Mouse (Mus musculus) natural killer cell, adult 2 months (primary cell): ENCODE measurements at regions not wholly inside any gene's neighbourhood (a gene's known extent, or its start where the extent isn't known, plus 50 kb on each side); places are given as distances from the start of the nearest gene placed in this dataset.

ENCODE experiments used
- DNase-seq, 2 experiments: peaks; one replicate each; pipeline ENCODE4 v3.0.0; 2022; ENCODE audit warnings: low spot score in 2 of 2

DNA sequence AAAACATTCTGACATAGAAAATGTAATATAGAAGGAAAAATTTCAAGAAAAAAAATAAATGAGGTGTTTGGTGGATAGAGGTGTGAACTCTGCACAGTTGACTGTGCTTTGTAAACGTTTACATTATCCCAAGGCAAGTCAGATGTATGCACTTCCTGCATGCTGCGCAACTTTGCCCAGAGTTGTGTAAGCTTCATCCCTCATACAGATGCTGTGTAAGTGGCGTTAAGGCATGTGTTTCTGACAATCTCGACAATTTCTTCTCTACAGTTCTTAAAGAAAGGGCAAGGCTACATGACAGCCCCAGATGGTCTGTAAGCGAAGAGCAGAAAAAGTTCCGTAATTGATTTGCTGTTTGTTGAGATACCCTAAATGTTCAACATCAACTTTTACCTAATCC lies 476.6 kb upstream of the Pitx2 start:
- DNase-seq = no peak

DNA sequence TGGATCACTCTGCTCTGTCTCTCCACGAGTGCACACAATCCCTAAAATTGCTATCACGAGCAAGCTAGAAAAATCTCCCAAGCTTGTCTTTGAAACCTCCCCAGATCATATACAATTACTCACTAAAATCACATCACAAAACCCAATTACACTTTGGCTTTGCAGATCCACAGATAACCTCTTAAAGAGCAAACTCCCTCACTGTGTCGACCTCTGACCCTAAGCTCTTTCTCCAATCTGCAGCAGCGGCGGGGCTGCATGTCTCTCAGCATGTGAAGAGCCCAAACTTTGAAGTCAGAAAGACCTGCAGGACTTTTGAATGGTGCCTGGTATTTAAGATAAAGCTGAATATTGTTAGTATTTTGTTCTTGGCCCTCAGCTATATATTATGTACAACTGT lies 479.4 kb upstream of the Pitx2 start:
- no peak for DNase-seq

DNA sequence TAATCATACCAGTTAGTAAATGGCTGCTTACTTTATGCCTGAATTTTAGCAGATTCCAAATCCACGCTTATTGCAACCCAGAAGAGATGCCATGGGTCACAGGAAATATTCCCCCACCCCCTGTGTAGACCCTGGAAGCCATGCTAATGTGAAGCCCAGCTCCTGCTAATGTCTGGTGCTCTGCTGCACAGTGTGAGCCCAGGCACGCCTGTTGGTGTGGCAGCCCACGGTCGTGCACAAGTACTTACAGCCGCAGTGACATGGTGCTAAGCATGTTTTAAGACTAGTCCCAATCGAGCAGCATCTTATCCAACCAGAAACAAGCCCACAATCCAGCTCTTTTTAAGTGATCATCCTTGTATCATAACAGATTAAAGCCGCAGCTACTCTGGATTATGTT lies 480.5 kb upstream of the Pitx2 start:
- no peak for DNase-seq

DNA sequence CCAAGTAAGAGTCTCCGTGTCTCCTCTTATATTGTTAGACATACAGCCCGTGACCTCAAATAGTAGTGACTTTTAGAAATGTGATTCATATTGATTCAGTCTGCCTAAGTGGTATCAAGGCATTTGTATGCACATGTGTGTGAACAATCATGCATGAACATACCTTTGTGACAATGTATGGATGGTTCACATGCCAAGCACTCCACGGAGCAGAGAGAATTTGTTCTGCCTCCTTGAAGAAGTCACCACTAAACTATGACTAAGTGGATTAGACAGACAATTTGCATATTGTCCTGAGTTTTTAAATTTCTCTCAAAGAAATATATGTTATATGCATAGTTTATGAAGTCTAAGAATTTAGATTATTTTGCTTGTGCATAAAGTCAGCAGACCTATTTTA lies 492.4 kb upstream of the Pitx2 start:
- DNase-seq = no peak

DNA sequence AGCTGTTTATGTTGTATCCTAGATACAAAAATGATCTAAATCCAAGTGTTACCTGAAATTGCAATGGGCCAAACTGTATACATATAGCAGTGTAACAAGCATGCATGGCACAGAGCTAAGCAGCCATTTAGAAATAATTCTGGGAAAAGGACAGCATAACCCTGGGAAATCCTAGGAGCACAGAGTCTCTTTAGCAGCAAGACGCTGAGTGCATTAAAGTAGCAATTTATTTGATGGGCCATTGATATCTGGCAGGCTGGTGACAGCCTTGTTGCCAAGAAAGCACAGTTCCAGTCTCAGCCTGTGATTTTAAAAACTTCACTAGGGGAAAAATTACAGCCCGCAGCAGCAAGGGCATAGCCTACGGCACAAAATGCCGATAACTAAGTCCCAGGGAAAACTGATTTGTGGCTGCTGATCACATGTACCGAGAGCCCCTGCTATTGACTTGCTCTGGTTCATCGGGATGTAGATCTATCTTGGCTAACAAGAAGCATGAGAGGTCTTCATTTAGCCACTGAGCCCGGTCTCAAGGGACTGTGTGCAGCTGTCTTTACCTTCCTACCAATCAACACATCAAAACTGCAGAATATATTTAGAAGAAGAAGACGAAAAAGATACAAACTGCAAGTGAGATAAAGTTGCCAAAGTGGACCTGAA lies 531.1 kb upstream of the Pitx2 start:
- DNase-seq = no peak

DNA sequence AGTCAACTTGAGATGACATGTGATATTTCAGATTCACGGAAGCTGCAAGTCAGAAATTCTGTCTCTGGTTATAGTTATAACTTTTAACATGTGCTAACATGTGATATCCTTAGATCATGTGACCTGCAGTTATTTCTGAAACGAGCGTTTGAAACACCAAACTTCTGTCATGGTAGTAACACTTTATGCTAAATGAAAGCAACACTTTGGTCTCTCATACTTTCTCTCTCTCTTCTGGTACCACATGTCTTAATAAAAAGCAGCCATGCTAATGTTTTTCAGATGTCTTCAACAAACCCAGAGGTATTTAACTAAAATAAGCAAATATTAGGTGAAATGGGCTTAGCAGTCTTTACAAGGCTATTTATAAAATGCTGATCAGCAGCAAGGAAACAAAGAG lies 534.5 kb upstream of the Pitx2 start:
- DNase-seq = no peak

DNA sequence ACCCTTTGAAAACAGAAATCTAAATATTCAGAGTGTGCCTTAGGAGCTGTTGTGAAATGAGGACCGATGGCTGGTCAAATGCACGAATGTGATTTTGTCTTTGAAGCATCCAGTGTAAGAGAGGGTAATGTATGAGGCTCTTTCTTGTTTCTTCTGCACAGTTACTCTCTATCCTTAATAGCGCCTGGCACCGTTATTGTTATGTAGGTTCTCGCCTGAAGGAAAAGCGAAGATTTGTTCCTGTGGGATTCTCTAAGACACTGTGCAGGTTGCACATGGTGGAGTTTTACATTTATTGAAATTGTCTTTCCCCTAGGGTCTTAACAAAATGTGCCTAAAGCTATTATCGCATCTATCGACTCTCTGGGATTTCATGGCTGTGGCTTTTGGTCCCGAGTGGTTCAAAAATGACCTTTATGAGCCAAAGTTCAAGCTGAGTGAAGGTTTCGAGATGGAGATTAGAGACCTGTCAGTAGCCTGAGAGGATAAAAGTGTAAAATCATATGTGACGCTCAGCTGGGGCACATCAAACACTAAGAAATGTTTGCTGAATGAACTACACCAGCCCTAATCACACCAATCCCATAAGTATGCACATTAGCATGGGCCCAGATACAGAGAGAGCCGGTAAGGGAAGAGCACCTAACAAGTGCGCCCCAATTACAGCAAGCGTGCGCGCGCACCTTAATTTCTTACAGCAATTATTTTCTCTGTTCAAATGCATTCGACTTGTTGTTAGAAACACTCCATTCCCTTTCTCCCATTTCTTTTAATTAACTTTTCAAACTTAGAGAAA lies 562.5 kb upstream of the Pitx2 start:
- no peak for DNase-seq

DNA sequence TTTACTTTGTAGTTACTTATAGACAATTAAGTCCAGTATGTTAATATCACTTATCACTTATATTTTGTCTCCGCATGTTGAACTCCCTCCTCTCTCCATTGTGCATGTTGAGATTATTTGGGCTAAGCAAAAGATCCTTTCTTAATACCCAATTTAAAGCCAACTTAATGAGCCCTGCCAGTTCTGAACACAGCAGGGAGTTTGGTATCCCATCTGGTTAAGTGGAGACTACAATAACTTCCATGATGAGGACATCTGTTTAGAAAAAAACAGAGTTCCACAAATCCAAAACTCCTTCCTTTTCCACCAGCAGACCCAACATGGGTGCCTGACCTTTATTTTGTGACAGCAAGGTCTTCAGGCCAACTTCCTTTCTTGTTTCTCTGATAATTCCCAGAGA lies 572.0 kb upstream of the Pitx2 start:
- DNase-seq = no peak

DNA sequence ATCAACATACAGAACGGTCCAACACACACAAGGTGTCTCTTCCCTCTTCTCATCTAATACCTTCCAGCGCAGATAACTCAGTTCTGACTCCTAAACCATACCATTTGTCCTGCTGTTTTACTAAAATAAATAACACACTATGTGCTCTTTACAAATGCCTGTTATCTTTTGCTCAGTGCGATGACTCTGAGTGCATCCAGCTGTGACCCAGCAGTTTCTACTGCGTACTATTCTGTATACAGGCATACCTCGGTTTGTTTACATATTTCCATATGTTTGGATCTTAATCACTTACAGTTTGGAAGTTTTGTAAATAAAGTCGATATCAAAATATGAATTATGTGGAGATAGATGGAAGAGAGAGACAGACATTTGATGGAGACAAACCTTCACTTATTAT lies 583.0 kb upstream of the Pitx2 start:
- DNase-seq = no peak

DNA sequence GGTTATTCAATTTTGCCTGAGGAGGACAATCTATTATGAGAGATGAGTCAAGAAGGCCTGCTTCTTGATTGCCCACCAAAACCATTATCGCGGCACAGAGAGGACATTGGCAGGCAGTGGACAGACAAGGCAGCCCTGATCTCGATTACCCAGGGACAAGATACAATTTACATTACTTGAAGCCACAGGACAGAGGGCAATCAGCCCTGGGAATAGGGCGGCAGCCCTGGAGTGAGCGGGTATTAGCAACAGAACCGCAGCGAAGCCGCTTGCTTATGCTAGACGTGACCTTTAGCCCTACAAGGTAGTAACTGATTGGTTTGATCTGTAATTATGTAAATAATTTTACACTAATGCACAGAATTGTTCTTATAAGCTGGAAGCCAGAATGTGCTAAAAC lies 586.0 kb upstream of the Pitx2 start:
- no peak for DNase-seq

DNA sequence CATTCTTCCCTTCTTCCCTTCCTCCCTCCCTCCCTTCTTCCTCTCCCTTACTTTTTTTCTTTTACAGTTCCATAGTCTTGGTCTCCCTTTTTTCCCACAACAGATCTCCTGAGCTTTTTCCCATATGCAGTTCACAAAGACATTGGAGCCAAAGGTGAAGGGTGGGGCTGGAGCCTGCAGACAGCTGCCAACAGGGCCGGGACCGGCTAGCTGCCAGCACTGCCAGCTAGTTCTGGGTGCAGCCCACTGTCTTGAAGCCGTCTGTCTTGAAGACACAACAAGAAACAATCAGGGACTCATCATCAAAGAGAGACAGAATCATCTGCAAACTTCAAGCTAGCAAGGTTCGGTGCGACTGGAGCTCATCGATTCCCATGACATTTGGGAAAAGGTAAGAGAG lies 588.9 kb upstream of the Pitx2 start:
- DNase-seq = no peak

DNA sequence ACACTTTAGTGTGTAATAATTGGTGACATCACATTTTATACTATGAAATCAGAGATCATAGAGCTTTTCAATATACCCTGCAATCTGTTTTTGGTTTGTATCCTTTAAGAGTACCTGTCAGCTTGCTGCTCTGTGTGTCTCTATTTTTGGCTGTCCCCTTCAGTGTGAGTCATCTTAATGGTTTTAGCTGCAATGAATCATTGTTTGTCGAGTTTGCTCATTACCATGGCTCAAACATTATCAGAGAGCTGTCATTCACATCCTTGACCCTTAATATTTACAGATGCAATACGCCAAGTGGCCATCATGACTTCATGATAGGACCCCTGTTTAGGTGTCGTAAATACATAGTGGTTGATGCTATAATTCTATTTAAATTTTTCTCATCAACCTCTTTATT lies 591.0 kb upstream of the Pitx2 start:
- DNase-seq = no peak

DNA sequence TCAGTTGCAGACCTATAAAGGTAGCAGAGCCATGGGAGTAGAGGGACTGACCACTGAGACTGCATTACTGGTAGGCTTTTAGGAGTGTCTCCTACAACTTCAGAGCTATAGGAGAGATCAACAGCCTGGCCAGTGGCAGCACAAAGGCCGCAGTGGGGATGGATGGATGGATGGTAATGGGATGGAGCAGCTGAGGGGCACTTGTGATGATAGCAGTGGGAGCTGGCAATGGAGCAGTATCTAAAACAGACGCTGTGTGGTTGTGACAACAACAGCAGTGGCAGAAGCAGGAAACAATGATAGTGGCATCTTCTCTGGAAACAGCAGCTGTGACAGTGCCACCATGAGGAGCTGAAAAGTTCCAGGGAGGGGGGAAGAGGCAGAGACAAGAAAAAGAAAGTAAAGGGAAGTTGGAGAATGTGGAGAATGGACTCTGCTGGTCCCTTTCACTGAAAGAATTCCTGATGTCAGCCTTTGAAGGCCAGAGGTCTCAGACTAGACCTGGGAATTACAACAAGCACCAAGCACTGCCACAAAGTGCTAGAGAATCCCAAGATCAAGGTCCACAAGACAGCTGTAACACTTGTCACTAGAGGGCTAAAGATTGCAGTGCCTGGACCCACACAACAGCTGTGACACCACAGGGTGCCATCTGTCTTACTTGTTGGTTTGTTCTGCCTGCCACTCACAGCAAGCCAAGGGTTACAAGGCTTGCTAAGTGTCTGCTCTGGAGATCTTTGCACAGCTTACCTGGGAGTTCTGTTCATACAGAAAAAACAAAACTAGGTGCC lies 624.1 kb upstream of the Pitx2 start:
- DNase-seq = no peak

DNA sequence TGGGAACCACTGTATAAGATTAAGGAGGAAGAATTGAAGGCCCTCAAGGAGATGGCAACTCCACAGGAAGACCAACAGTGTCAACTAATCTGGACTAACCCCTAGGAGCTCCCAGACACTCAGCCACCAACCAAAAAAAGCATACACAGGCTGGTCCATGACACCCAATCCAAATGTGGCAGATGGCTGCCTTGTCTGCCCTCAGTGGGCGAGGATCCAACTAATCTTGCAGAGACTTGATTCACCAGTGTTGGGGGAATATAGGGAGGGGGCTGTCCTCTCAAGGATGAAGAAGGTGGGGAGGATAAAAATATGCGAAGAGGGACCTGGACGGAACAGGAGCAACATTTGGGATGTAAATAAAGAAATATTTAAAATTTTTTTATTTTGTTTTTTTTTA lies 629.1 kb upstream of the Pitx2 start:
- no peak for DNase-seq

DNA sequence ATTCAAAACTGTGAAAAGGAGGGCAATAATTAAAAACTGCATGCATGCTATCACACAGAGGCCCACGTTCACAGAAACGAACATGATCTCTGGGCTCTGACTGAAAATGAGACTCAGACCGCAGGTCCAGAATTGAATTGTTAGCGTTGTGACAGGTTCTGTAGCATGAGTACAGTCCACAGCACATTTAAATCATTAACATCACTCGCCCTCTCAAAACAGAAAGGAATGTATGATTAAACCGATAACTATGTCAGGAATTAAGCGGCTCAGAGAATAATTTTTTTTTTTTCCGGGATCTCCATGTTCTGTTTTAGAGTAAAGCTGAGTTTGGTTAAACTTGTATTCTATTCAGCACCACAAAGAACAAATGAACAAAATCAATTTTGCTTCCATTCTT lies 634.3 kb upstream of the Pitx2 start:
- DNase-seq = no peak

DNA sequence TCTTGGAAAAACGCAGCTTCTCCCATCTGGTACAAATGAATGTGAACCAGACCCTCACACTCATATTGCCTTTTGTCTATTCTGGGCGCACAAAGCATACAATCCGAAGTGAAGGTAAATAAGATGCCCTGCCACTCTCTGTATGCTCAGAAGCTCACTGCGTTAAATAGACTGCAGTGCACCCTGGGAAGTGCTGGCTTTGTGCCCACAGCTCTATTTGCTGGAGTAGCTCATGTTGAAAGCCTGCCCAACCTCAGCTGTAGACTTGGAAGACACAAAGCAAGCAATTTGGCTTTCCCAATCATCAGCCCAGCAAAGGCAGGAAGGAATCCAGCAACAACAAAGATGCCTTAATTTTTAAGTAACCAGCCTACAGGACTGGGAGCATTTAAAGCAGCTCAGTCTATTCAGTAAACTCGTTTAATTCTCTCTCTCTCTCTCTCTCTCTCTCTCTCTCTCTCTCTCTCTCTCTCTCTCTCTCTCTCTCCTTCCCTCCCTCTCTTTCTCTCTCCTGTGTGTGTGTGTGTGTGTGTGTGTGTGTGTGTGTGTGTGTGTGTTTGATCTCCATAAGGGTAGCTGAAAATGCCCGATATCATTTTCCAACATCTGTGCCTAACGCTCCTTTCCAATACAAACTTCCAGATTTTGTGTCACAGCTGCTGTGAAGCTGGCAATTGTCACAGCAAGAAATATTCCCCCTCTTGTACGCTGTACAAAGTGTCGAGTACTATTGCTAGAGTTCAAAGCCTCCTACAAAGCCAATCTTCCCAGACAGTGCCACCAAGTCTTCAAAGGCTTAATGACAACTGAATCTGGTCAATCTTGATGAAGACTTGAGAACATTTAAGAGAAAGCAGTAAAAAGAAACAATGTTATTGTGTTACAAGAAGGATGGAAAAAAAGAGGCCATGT lies 650.5 kb upstream of the Fam241a start:
- no peak for DNase-seq

DNA sequence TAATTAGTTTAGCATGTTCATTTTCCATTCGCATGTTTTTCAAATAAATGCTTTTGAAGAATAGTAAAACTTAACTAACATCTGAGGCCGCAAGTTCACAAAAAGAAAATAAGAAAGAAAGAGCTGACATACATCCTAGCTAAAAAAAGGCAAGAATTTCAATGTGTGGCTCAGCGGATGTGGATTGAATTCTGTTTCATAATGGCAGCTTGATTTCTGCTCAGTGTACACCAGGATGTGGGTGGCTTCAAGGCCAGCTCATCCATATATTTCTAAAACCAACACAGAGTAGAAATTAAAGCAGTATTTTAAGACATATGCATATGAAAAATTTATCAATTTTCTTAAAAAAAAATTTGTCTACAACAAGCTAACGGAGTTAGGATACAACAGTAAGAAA lies 629.3 kb upstream of the Fam241a start:
- no peak for DNase-seq

DNA sequence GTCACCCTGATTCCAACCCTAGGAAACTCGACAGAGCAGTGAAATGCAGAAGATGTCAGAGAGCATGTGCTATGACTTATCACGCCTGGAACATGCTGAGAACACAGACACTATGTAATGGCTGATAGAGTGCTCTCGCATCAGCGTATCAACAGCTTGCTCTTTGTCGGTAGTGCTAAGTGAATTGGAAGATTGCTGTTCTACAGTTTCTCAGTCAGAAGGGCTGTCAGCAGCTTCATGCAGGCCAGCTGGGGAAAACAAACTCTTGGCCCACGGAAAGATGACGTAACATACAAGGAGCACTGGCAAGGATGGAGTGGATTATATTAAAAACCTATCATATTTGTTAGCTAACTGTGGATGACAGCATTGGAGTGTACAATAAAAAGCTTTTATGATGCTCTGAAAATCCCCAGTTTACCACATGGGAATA lies 624.6 kb upstream of the Fam241a start:
- no peak for DNase-seq

DNA sequence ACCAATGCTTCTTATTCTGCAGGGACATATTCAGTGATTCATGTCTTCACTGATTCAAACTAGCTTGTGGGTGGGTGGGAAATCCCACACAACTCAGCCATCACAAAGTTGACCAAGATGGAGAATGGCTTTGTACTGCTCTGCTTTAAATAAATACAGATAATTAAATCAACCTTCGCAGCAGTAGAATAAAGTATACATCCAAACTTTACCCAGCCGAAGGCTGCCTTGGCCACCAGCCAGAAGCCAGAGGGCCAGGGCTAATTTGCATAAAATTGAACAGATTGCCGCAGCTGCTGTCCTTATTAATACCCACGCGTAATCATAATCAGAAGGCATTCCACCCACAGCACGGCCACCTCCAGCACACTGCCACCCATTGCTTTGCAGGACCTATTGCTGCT lies 623.8 kb upstream of the Fam241a start:
- no peak for DNase-seq

DNA sequence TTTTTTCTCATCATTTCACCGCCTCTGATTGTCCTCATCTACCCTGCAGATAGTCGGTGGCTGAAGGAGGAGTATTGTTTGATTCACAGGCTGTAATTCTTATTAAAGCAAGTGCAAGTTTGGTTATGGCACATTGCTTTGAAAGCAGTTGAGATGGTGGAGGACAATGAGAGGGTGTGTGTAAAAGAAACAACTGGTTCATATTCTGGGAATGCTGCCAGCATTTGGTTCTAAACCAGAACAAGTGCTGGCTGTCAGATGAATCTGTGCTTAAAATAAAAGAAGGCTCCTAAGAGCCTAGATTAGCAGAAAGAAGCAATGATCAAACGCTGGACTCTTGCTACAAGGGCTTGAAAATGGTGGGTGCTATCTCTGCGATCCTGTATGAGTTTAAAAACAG lies 622.7 kb upstream of the Fam241a start:
- DNase-seq = no peak

DNA sequence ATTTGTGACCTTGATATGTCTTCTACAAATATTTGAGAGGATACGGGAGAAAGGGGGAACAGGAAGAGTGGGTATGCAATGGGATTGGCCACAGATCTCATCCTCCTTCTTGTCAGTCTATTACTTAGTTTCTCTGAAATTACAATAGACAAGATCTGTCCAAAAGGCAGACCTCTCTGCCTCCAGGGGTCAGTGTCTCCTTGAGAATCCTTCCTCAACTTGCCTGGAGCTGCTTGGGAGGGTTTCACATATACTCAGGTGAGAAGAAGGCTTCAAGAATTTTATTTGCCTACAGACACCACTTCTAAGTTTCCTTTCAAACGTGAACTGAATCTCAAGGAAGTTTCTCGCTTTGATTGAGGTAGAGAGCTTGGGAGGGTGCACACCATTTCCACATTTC lies 575.0 kb upstream of the Fam241a start:
- DNase-seq = no peak

DNA sequence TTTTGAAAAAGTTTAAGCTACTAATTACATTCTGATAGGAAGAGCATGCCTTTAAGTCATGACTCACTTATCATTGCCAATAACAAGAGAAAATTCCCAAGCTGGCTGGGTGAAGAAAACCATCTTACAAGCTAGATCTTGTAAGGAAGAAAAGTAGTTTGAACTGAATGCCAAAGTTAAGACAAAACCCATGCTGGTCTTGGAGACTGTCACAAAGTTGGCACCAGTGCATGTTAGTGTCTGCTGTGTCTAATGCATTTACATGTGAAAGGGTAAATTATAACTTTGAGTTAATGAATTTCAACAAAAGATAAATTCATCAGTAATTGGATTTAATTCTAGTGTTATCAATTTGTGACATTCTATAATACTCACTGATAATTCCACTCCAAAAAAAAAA lies 533.6 kb upstream of the Fam241a start:
- no peak for DNase-seq
